Mouse (Mus musculus) left cerebral cortex, adult 11 months (tissue): Measurements from ENCODE around the gene Def8.

Experiments
- DNase-seq: peaks from one replicate; pipeline ENCODE4 v3.0.0; 2022; ENCODE audit warnings: low spot score

Def8 gene

GRCm38 (mm10) chr8:123423441-123423840, at the start of gene Def8:
TSS of gene Def8 (plus strand) at chr8:123423527.
- no peak for DNase-seq

GRCm38 (mm10) chr8:123374239-123374578, 49.1 kb upstream of the Def8 start:
- DNase-seq: peak; percentile 87

GRCm38 (mm10) chr8:123375701-123376100, 47.6 kb upstream of the Def8 start:
- no peak for DNase-seq

GRCm38 (mm10) chr8:123376106-123376505, 47.2 kb upstream of the Def8 start:
- DNase-seq: no peak

DNA sequence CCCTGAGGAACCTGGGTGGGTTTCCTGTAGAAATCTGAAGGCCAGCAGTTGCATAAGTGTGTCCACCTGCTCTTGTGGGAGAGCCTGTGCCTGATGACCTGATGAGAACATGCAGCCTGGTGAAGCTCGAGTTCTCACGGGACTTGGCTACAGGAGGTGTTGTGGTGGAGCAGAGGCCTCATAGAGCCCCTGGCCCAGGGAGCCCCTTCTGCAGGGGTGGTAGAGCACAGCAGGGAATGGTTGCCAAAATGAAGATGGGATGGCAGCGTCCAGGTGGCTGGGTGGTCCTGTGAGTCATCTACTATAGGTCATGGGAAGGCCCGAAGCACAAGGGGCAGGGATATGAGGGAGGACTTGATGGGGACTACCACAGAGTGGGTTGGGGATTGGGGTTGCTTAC, 41.6 kb upstream of the Def8 start:
- no peak for DNase-seq

DNA sequence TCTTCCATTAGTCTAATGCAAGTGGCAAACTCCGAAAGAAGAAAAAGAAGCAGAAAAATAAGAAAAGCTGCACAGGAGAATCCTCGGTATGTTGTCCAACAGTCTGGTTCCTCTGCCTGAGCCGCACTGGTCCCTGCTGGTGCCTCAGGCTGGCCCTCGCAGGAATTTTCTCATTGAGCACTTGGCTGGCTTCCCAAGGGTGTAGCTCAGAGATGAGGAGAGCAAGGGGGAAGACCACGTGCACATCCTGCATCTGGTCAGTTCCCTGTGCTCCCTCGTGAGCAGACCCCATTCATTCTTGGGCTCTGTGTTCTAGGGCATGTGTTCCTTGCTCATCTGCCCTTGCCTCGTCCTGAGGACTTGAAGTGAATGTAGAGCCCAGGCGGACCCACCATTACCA, 40.8 kb upstream of the Def8 start:
- no peak for DNase-seq

GRCm38 (mm10) chr8:123384883-123385540, 38.3 kb upstream of the Def8 start:
- no peak for DNase-seq

- no peak for DNase-seq
Measured at GRCm38 (mm10) chr8:123387041-123387440, 36.3 kb upstream of the Def8 start.

DNA sequence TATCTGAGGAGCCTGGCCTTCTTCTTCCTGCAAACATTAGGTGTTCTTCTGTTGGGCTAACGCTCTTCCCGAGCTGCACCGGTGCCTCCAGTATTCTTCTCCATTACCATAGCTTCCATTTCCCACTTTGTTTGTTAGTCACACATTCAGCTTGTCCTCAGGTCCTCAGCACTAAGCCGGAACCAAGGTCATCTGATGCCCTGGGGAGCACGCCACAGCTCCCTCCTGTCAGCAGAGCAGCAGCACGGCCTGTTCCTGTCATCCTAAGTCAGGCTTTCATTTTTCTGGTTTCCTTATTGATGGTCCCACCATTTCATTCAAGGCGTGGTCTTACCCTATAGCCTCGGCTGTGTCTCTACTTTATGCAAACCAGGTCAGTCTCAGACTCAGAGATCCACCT, 35.5 kb upstream of the Def8 start:
- DNase-seq: no peak

GRCm38 (mm10) chr8:123389026-123389425, 34.3 kb upstream of the Def8 start:
- DNase-seq: no peak

GRCm38 (mm10) chr8:123398308-123398707, 25.0 kb upstream of the Def8 start:
- DNase-seq: no peak

DNA sequence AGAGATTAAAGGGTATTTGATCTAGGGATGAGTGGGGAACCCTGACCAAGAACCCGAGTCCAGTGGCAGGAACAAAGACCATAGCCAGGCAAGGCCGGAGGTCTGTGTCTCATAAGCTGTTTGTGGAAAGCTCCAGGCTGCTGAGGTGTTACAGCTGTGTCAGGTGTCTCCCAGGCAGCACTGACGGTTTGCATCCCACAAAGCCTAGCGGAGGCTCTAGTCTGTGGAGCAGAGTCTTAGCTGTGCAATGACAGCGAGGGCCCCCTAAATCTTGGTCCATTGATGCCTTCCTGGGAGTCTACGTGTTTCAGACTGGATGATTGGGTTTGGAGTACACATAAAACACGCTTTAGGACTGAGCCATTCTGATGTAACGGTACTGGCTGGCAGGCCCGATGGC, 21.4 kb upstream of the Def8 start:
- no peak for DNase-seq

DNA sequence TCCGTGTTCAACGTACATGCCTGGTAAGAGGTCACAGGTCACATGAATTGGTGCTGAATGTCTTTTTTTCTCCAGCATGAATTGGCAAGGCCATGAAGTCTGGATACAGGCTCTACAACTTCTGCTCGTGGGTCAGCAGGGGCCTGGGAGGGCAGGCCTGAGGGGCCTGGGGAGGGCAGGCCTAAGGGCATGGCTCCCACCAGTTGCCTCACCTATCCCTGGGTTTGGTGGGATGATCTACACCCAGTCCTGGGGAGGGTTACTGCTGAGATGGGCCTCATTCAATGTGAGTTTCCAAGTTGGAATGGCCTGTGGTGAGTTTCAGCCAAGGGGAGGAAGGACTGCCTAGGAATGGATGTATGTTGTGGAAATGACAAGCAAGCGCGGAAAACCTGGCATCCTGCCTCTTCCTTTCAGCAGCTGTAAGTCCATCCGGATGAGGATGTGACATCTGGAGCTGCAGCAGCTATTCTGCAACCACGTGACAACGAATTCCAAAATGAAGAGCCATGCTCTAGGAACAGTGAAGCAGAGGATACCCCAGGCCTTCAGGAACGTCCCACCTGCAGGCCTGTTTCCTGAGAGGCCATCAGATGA, 20.5 kb upstream of the Def8 start:
- DNase-seq: no peak

GRCm38 (mm10) chr8:123404521-123404920, 18.8 kb upstream of the Def8 start:
- no peak for DNase-seq

DNA sequence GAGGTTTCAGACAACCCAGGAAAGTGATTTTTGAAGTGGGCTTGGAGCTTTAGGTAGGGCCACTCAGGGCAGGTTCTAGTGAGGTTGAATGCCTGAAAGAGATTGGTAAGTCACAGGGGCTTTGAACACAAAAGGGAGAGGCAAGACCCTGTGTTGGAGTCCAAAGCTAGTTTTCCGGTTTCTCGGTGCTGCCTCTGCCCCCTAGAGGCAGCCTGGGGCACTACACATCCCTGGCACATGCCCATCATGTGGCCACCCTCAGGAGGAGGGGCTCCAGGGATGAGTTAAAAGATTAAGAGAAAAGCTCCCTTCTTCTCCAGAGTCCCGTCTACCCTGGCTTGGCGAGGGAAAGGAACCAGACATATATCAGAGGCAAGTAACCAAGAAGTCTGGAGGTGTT, 16.5 kb upstream of the Def8 start, which contains the start of gene Mc1r:
Gene Mc1r (plus strand): TSS at position 322 of the 400 bp plus-strand sequence.
- DNase-seq: no peak

- no peak for DNase-seq
Measured at GRCm38 (mm10) chr8:123407612-123408011, 15.7 kb upstream of the Def8 start.

GRCm38 (mm10) chr8:123408586-123409544, 14.5 kb upstream of the Def8 start:
- DNase-seq: no peak

GRCm38 (mm10) chr8:123410049-123410587, 13.2 kb upstream of the Def8 start:
- DNase-seq: no peak

- no peak for DNase-seq
Measured at GRCm38 (mm10) chr8:123410788-123411187, 12.5 kb upstream of the Def8 start.

GRCm38 (mm10) chr8:123411246-123411645, 12.1 kb upstream of the Def8 start, which contains the start of gene Tubb3:
TSS of gene Tubb3 (plus strand) at chr8:123411424.
- DNase-seq: peak; percentile 87

DNA sequence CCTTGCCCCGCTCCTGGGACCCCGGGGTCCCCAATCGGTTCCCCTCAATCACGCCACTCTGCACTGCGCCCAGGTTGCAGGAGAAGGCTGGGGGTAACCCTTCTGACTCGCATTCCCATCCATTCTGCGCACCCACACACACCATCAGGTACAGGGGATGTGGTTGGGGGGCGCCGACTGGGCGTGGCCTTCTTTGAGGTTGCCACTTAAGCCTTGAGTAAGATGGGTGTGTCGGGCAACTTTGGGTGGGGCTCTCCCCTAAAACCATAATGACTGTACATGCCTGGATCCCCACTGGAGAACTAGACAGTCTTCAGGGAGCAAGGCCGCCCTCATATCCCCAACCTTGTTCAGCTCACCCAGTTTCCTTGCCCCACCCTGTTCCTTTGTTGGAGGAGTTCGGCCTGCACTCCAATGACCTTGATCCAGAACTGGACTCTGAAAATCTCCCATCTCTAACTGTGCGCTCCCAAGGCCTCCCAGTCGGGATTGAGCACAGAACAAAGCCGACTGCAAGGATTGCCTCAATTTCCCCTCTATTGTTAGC, 11.5 kb upstream of the Def8 start:
- no peak for DNase-seq

DNA sequence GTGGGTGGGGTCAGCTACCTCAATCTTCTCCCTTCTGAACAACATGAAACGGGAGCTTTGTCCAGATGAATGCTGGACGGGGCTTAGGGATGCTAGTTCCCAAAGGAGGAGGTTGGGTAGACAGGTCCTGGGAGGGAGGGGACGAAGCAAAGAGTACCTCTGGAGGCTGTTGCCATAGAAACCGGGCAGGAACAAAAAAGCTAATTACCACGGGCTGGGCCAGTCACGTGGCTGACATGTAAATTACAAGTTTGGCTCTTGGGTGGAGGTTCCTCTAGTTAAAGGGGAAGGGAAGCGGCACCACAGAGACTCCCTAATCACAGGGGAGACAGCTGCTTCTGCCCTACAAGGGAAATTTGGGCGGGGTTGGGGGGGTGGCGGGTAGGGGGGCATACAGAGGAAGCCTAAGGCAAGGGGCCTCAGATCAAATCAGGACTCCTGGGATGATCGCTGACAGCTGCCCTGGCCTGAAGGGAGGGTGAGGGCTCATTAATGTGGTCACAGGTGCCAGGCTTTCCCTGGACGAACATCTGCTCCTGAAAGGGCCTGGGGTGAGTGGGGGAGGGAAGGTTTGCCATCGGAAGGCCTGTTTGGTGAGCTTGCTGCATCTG, 10.7 kb upstream of the Def8 start:
- DNase-seq: peak; percentile 88
